Comparison of ENCODE assay signal across 14 mouse cellular contexts in the genomic region with DNA sequence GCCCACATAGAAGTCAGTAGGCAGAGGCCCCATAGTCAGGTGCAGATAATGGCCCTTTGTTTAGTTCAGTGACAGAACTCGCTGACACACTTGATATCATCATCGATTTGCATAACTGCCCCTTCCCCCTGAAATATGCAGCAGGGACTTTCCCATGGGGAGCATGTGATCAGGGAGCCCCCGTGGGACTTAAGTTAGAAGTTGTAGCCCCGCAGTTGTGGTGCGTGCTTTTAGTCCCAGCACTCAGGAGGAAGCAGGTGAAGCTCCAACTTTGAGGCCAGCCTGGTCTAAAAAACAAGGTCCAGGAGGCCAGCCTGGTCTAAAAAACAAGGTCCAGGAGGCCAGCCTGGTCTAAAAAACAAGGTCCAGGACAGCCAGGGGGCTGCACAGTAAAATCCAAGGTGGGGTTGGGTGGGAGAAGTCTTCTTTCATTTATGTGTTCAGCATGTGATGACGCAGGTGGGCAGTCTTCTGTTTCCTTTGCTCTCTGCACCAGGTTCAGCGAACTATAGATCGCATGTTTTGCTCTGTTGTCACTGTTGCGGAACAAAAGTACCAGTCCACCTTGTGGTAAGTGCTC. TPM values are rescaled to one million over a fixed set of nuclear protein-coding genes. Genes with fewer than 3 reads are reported as not detected.
DNase-seq lines count a peak whose midpoint lies in the region; ATAC-seq and TF ChIP-seq lines count a peak whose summit lies in the region.
"Had no signal": no experiment of that assay in that cellular context is flagged by ENCODE, and none has a peak within 500 bp of the region (broad histone marks: within the 10 kb centered on the region; RNA-seq: fewer than 3 reads in every experiment).

No protein-coding gene starts in this region.

- H3K27me3 ChIP-seq in small intestine, adult 2 months (ENCODE audit: control insufficient read depth, insufficient read depth, low read length) = no peaks in the 10 kb centered on the region
- H3K27me3 ChIP-seq in hindbrain, embryonic 12.5 days = no peaks in the 10 kb centered on the region
- H3K27me3 ChIP-seq: kidney, embryonic 15.5 days; liver, embryonic 13.5 days had no signal

- WGBS in bone marrow, adult 2 months = 60% methylated on average over 9 of the region's 9 CpGs
- WGBS in small intestine, adult 2 months = 45% methylated on average over 9 of the region's 9 CpGs
- WGBS in hindbrain, embryonic 12.5 days = 91% methylated on average over 9 of the region's 9 CpGs

- DNase-seq in lung, postnatal 36 days = peak; percentile 46
- DNase-seq in lung, postnatal 10 days = no peak
- peak; percentile 65 for DNase-seq in thymus, postnatal 25 days
- DNase-seq in right cerebral cortex, postnatal 36 days (ENCODE audit: low spot score in 2 of 2) = no peak
- DNase-seq in cerebellum, adult 9-10 months = no peak
- DNase-seq: forebrain, postnatal 0 days; heart, adult 18-20 months; heart, postnatal 4 days; liver, embryonic 13.5 days had no signal

- TF ChIP-seq POLR2A in bone marrow, adult 2 months (IDR thresholded peaks at IDR 0.05; ENCODE audit: borderline replicate concordance, control insufficient read depth, low read depth, low read length) = no peak
- no peak for TF ChIP-seq POLR2A in small intestine, adult 2 months (IDR thresholded peaks at IDR 0.05; ENCODE audit: low read depth, low read length)

- H3K4me2 ChIP-seq in hindbrain, embryonic 12.5 days (replicated peaks) = no peak overlapping the region
- H3K4me2 ChIP-seq: kidney, embryonic 15.5 days; liver, embryonic 13.5 days had no signal

- H3K27ac ChIP-seq in bone marrow, adult 2 months (ENCODE audit: control insufficient read depth, insufficient read depth, low read depth, low read length, poor library complexity) = peak overlapping the region; percentile 82
- peak overlapping the region; percentile 97 for H3K27ac ChIP-seq in small intestine, adult 2 months (ENCODE audit: insufficient read depth, low read depth, low read length)
- no peak overlapping the region for H3K27ac ChIP-seq in hindbrain, embryonic 12.5 days
- H3K27ac ChIP-seq: kidney, embryonic 15.5 days; left cerebral cortex, adult 2 months had no signal

- H3K36me3 ChIP-seq in small intestine, adult 2 months (ENCODE audit: control insufficient read depth, insufficient read depth, low read length) = no peaks in the 10 kb centered on the region; the same call in 1 of the 2 replicates
- peaks cover 35% of the 10 kb centered on the region for H3K36me3 ChIP-seq in hindbrain, embryonic 12.5 days

- H3K4me1 ChIP-seq in bone marrow, adult 2 months (ENCODE audit: control insufficient read depth, insufficient read depth, low read length) = peaks cover 7% of the 10 kb centered on the region
- H3K4me1 ChIP-seq in small intestine, adult 2 months (ENCODE audit: control insufficient read depth, insufficient read depth, insufficient read length, low read length) = peaks cover 48% of the 10 kb centered on the region
- no peaks in the 10 kb centered on the region for H3K4me1 ChIP-seq in hindbrain, embryonic 12.5 days
- H3K4me1 ChIP-seq: kidney, embryonic 15.5 days had no signal

- no peaks in the 10 kb centered on the region for H3K9me3 ChIP-seq in hindbrain, embryonic 12.5 days (replicated peaks)
- H3K9me3 ChIP-seq: kidney, embryonic 15.5 days; liver, embryonic 13.5 days had no signal

- no peak overlapping the region for H3K9ac ChIP-seq in hindbrain, embryonic 12.5 days
- H3K9ac ChIP-seq: forebrain, postnatal 0 days; kidney, embryonic 15.5 days; liver, embryonic 13.5 days had no signal

- H3K4me3 ChIP-seq in bone marrow, adult 2 months (replicated peaks; ENCODE audit: control insufficient read depth, low read depth, low read length) = peak overlapping the region; percentile 70
- H3K4me3 ChIP-seq in small intestine, adult 2 months (ENCODE audit: low read depth, low read length) = no peak overlapping the region
- H3K4me3 ChIP-seq in hindbrain, embryonic 12.5 days = no peak overlapping the region
- H3K4me3 ChIP-seq: kidney, embryonic 15.5 days; left cerebral cortex, adult 2 months; liver, embryonic 13.5 days had no signal

- no peak for ATAC-seq in hindbrain, embryonic 12.5 days (ENCODE audit: low FRiP score)
- ATAC-seq: forebrain, postnatal 0 days had no signal

- no peak for TF ChIP-seq CTCF in bone marrow, adult 2 months (IDR thresholded peaks at IDR 0.05; ENCODE audit: control insufficient read depth, insufficient read depth, low read length)
- no peak for TF ChIP-seq CTCF in small intestine, adult 2 months (IDR thresholded peaks at IDR 0.05; ENCODE audit: extremely low read depth, insufficient read length, insufficient replicate concordance, low read depth, low read length)

RNA-seq across cellular contexts. Expression of gene Nfatc3, which starts 6.0 kb away (rescaled TPM):
- polyA plus RNA-seq in bone marrow, adult 2 months (2011; ENCODE audit: insufficient read depth, insufficient read length, low replicate concordance, missing spikeins) = 8.5 and 17.8 TPM in 2 replicates
- 7.0 and 17.0 TPM in 2 replicates for polyA plus RNA-seq in small intestine, adult 2 months (2012; rRNA removed)
- polyA plus RNA-seq in hindbrain, embryonic 12.5 days (2016; fragmentation: Nextera tagmentation; extraction: Ambion mirVana) = 5.7 and 6.7 TPM in 2 replicates

RNA-seq across cellular contexts. Expression of gene Ddx28, which starts 40.9 kb away (rescaled TPM):
- 4.0 and 6.0 TPM in 2 replicates for polyA plus RNA-seq in bone marrow, adult 2 months (2011; ENCODE audit: insufficient read depth, insufficient read length, low replicate concordance, missing spikeins)
- 5.2 and 6.6 TPM in 2 replicates for polyA plus RNA-seq in small intestine, adult 2 months (2012; rRNA removed)
- 18.4 and 19.9 TPM in 2 replicates for polyA plus RNA-seq in hindbrain, embryonic 12.5 days (2016; fragmentation: Nextera tagmentation; extraction: Ambion mirVana)

RNA-seq across cellular contexts. Expression of gene Dpep2nb, which starts 46.8 kb away (rescaled TPM):
- not detected in 2 replicates for polyA plus RNA-seq in bone marrow, adult 2 months (2011; ENCODE audit: insufficient read depth, insufficient read length, low replicate concordance, missing spikeins)
- not detected in 2 replicates for polyA plus RNA-seq in small intestine, adult 2 months (2012; rRNA removed)
- not detected in 2 replicates for polyA plus RNA-seq in hindbrain, embryonic 12.5 days (2016; fragmentation: Nextera tagmentation; extraction: Ambion mirVana)
- polyA plus RNA-seq: forebrain, postnatal 0 days; liver, embryonic 13.5 days had no signal

Comparison
In these comparisons a context has a peak if more than half of its experiments do, and no peak if none do; other contexts are left out.
1. DNase-seq: peak in lung, postnatal 36 days (single experiment) and thymus, postnatal 25 days (single experiment); none in lung, postnatal 10 days (single experiment), right cerebral cortex, postnatal 36 days (0 of 2) and cerebellum, adult 9-10 months (single experiment).